Mouse (Mus musculus) hindbrain, embryonic 16.5 days (tissue): ENCODE measurements at regions not wholly inside any gene's neighbourhood (a gene's known extent, or its start where the extent isn't known, plus 50 kb on each side); places are given as distances from the start of the nearest gene placed in this dataset.
A peak's percentile ranks its signal among the peaks of the same experiment; 100 is the strongest.

ENCODE experiments used
- ATAC-seq: fragments of 200-750 bp; cut with Nextera tagmentation; 2 replicates; pipeline ENCODE4 v1.8.0; 2017; ENCODE audit warnings: moderate TSS enrichment, moderate library complexity
- H3K27ac ChIP-seq: fragments of 300-500 bp; sonication (generic); 2 replicates; pipeline ENCODE4 v1.5.1; 2014; ENCODE audit warnings: low read depth, mild to moderate bottlenecking, control low read depth, low read length, moderate library complexity
- H3K27me3 ChIP-seq: fragments of 300-500 bp; sonication (generic); replicated peaks from 2 replicates; pipeline ENCODE4 v1.6.1; 2014; ENCODE audit warnings: low read length; ENCODE audit not compliant: control insufficient read depth, insufficient read depth
- H3K36me3 ChIP-seq: fragments of 300-500 bp; sonication (generic); 2 replicates; pipeline ENCODE4 v1.6.1; 2014; ENCODE audit warnings: mild to moderate bottlenecking, low read length, moderate library complexity, mixed read lengths; ENCODE audit not compliant: control insufficient read depth, insufficient read depth
- H3K4me1 ChIP-seq: fragments of 300-500 bp; sonication (generic); 2 replicates; pipeline ENCODE4 v1.6.1; 2014; ENCODE audit warnings: low read depth, low read length; ENCODE audit not compliant: control insufficient read depth, insufficient read depth
- H3K4me2 ChIP-seq: fragments of 300-500 bp; sonication (generic); 2 replicates; pipeline ENCODE4 v1.6.1; 2014; ENCODE audit warnings: mild to moderate bottlenecking, low read length, control low read depth, moderate library complexity
- H3K4me3 ChIP-seq: fragments of 300-500 bp; sonication (generic); 2 replicates; pipeline ENCODE4 v1.5.1; 2014; ENCODE audit warnings: mild to moderate bottlenecking, low read length, control low read depth, moderate library complexity
- H3K9ac ChIP-seq: fragments of 300-500 bp; sonication (generic); 2 replicates; pipeline ENCODE4 v1.6.1; 2014; ENCODE audit warnings: low read depth, mild to moderate bottlenecking, control low read depth, low read length, moderate library complexity
- H3K9me3 ChIP-seq: fragments of 300-500 bp; sonication (generic); 2 replicates; pipeline ENCODE4 v1.6.1; 2014; ENCODE audit warnings: mild to moderate bottlenecking, low read length, moderate library complexity; ENCODE audit not compliant: control insufficient read depth
- WGBS: fragments of 180-500 bp; shearing (Covaris S2); extraction: QIAGEN DNeasy Blood & Tissue Kit; methylation state at CpG from one replicate; pipeline ENCODE4 v1.1.7; 2014; 5-methylcytosine and 5-hydroxymethylcytosine counted together

DNA sequence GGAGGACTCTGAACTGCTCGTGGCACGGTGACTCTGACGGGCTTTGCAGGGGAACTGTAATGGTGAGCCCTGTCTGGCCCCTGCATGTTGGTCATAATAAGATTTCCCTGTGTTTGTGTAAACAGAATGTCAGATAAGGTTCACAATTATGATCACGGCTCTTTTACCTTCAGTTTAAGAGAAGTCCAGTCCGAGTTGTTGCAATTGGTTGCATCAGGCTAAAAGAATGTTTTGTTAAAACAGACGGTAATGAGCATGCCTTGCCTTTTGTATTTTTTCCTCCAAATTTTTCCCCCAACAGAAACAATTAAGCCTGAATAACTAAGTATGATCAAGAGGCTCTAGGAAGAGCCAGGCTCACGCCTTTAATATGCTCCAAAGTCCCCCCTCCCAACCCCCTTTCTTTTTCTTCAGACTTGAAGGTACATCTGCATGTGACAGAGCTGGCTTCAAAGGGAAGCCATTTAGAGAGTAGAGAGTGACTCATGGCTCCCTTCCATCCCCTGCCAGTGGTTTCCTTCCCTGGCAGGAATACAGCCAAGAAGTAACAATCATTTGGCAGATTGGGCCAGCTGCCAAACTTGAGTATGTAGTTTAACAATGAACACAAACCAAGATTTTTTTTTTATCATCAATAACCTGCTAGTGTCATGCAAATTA lies 93.3 kb upstream of the Meis1 start:
- Histone ChIP-seq H3K9ac (no peak overlapping the region), H3K9me3 (no peaks in the 10 kb centered on the region), H3K27me3 (no peaks in the 10 kb centered on the region), H3K4me3 (no peak overlapping the region), H3K36me3 (no peaks in the 10 kb centered on the region), H3K4me2 (no peak overlapping the region), H3K4me1 (peaks cover under 1% of the 10 kb centered on the region; the same call in 1 of the 2 replicates), H3K27ac (no peak overlapping the region)
- 42% methylated on average over 7 of the region's 7 CpGs for WGBS
- ATAC-seq: peak; percentile 65

GRCm38 (mm10) chr11:19117121-19117520 lies 98.3 kb upstream of the Meis1 start:
- Histone ChIP-seq H3K36me3 (no peaks in the 10 kb centered on the region), H3K27ac (no peak overlapping the region), H3K27me3 (no peaks in the 10 kb centered on the region), H3K9me3 (no peaks in the 10 kb centered on the region), H3K4me3 (no peak overlapping the region), H3K9ac (no peak overlapping the region), H3K4me2 (no peak overlapping the region), H3K4me1 (peaks cover 14% of the 10 kb centered on the region; the same call in 1 of the 2 replicates)
- 63% methylated on average over 2 of the region's 2 CpGs for WGBS
- no peak for ATAC-seq

DNA sequence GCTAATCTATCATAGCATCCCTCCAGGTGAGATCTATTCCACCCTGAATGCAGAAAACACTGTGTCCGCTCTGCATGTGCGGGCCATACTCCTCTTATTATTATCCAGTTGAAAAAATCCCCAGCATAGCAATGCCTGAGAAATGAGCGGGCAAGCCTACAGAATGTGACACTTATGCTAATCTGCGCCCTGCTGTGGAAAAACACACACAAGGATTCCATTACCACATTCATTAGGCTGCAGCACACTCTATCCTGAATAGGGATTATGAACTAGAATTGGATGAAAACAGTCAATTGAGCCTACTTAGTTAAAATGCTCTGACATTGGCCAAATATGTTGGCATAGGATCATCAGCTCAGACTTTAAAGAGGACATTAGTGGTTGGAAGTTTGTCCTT lies 99.5 kb upstream of the Meis1 start:
- no peaks in the 10 kb centered on the region for H3K9me3 ChIP-seq
- H3K4me2 ChIP-seq: no peak overlapping the region
- H3K4me1 ChIP-seq: peaks cover 14% of the 10 kb centered on the region; the same call in 1 of the 2 replicates
- no peak overlapping the region for H3K27ac ChIP-seq
- no peaks in the 10 kb centered on the region for H3K27me3 ChIP-seq
- H3K9ac ChIP-seq: no peak overlapping the region
- H3K36me3 ChIP-seq: no peaks in the 10 kb centered on the region
- 37% methylated on average over 4 of the region's 4 CpGs for WGBS
- peak; percentile 67; the same call in 1 of the 2 replicates for ATAC-seq
- no peak overlapping the region for H3K4me3 ChIP-seq

DNA sequence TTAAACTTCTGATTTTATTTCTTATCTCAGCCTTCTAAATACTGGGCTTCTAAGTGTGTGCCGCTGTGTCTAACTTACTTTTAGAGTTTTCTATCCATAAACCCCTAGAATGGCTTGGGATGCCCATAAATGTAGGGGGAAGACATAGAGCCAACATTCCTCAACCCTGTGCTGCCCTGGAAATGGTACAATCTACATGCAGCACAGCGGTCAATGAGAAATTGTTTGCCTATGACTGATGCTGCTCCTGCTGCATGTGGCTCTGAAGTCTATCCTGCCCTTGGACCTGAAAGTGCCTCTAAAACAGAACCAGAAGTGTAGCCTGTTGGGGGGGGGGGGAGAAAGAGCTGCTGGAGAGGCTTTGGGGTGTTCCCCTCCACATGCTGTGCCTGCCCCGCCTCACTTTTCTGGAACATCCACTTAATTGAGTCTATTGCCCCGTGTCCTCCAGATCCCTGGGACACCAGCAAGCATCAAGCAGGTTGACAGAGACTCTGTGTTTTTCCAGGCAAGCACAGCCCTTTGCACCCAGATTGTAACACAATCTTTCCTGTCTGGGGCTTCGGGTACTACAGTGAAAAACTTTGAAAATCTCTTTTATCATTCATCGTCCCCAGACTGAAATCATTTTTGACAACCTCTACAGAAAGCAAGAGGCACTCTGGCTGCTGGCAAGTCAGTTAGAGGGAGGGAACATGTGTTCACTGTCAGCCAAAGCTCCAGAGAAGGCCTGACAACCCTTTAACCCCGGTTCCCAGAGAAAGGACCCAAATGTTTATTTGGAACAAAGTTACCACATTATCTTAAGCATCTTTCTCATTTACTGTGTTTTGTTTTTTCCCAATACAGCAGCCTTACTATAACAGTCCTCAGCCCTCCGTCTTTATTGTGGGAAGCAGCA lies 101.4 kb upstream of the Meis1 start:
- H3K4me2 ChIP-seq: no peak overlapping the region
- no peak overlapping the region for H3K4me3 ChIP-seq
- peak overlapping the region; percentile 56 for H3K27ac ChIP-seq
- H3K27me3 ChIP-seq: no peaks in the 10 kb centered on the region
- WGBS: 55% methylated on average over 8 of the region's 8 CpGs
- no peak overlapping the region for H3K9ac ChIP-seq
- H3K36me3 ChIP-seq: no peaks in the 10 kb centered on the region
- ATAC-seq: no peak
- H3K4me1 ChIP-seq: peaks cover 14% of the 10 kb centered on the region; the same call in 1 of the 2 replicates
- no peaks in the 10 kb centered on the region for H3K9me3 ChIP-seq

DNA sequence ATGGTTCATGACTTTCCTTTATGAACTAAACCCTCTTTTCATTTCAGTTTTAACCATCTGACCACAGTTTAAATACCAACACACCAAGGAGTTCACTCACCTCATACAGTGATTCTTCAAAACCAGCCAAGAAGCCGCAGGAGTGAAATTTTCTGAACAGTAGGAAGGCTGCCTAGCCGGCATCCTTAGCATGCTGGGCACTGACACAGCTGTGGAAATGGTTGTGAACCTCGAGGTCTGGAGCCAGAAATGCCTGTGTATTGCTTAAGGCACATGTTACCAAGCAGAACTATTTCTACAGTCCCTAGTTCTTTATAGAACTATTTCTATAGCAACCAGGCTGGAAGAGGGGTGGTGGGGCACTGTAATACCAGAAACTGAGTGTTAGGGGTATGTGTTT lies 102.1 kb upstream of the Meis1 start:
- no peak overlapping the region for H3K27ac ChIP-seq
- ATAC-seq: peak; percentile 81

DNA sequence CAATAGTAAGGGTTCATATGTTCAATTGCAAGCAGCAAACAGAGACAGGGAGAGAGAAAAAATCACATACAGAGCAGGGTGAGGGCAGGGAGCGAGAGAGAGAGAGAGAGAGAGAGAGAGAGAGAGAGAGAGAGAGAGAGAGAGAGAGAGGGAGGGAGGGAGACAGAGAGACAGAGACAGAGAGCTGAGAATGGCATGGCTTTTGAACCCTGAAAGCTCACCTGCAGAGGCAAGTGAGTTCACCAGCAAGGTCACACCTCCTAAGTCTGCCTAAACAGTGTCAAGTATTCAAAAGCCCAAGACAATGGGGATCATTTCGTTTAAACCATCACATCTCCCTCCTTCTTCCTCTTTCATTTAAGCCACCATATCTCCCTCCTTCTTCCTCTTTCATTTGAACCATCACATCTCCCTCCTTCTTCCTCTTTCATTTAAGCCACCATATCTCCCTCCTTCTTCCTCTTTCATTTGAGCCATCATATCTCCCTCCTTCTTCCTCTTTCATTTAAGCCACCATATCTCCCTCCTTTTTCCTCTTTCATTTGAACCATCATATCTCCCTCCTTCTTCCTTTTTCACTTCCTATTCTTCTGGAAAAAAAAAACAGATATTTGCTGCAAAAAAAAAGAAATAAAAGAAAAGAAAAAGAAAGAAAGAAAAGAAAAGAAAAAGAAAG lies 116.7 kb upstream of the Meis1 start:
- no peak overlapping the region for H3K4me2 ChIP-seq
- no peak overlapping the region for H3K9ac ChIP-seq
- WGBS: 58% methylated on average over 2 of the region's 2 CpGs
- no peaks in the 10 kb centered on the region for H3K27me3 ChIP-seq
- no peak overlapping the region for H3K4me3 ChIP-seq
- no peak overlapping the region for H3K27ac ChIP-seq
- H3K9me3 ChIP-seq: no peaks in the 10 kb centered on the region
- ATAC-seq: no peak
- H3K36me3 ChIP-seq: no peaks in the 10 kb centered on the region
- H3K4me1 ChIP-seq: peaks cover 3% of the 10 kb centered on the region; the same call in 1 of the 2 replicates

More for the DNA sequence above, 102.1 kb upstream of the Meis1 start:
- Histone ChIP-seq H3K36me3 (no peaks in the 10 kb centered on the region), H3K4me2 (no peak overlapping the region), H3K4me1 (peaks cover 14% of the 10 kb centered on the region; the same call in 1 of the 2 replicates), H3K9ac (no peak overlapping the region), H3K4me3 (no peak overlapping the region), H3K9me3 (no peaks in the 10 kb centered on the region), H3K27me3 (no peaks in the 10 kb centered on the region)
- WGBS: 38% methylated on average over 3 of the region's 3 CpGs

DNA sequence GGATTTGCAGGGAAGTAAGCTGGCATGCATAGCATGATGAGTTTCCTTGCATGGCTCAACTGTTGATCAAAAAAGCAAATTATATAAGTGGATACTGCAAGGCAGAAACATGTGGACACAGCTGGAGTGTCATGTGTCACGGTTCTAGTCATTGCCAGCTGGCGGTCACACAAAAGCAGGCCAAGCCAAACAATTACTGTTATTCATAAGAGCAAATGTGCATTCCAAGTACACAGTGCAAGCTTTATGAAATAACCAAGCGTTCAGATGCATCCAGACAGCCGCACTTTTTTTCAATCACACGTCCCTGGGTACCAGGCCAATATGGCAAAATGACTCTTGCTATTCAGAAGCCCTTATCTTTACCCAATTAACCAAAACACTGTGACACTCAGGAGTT lies 119.6 kb upstream of the Meis1 start:
- H3K36me3 ChIP-seq: no peaks in the 10 kb centered on the region
- no peak overlapping the region for H3K4me2 ChIP-seq
- no peak overlapping the region for H3K27ac ChIP-seq
- ATAC-seq: peak; percentile 65; the same call in 1 of the 2 replicates
- H3K4me3 ChIP-seq: no peak overlapping the region
- H3K9me3 ChIP-seq: no peaks in the 10 kb centered on the region
- WGBS: 29% methylated on average over 5 of the region's 5 CpGs
- no peaks in the 10 kb centered on the region for H3K27me3 ChIP-seq
- H3K9ac ChIP-seq: no peak overlapping the region
- H3K4me1 ChIP-seq: peaks cover 3% of the 10 kb centered on the region; the same call in 1 of the 2 replicates

DNA sequence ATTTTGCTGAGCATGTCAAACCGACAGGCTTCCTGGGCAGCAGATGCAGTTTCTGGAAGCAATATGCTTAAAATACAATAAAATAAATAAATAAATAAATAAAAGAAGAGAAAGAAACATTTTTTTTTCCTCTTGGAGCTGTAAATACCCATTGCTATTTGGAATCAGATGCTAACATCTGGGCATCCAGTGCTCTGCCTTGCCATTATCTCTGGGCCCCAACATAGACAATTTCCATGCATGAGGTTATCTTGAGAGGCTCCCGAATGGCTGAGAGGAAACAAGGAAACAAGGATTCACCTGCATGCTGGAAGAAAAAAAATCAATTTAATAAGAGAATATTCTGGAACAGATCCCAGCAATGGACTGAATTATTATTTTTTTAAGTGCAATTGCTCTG lies 120.0 kb upstream of the Meis1 start:
- Histone ChIP-seq H3K9me3 (no peaks in the 10 kb centered on the region), H3K36me3 (no peaks in the 10 kb centered on the region), H3K4me1 (peaks cover 3% of the 10 kb centered on the region; the same call in 1 of the 2 replicates), H3K27me3 (no peaks in the 10 kb centered on the region), H3K9ac (no peak overlapping the region), H3K27ac (no peak overlapping the region), H3K4me2 (no peak overlapping the region), H3K4me3 (no peak overlapping the region)
- ATAC-seq: no peak
- 58% methylated on average over 2 of the region's 2 CpGs for WGBS
